Mouse (Mus musculus): ENCODE data around the gene Kank4.

DNA sequence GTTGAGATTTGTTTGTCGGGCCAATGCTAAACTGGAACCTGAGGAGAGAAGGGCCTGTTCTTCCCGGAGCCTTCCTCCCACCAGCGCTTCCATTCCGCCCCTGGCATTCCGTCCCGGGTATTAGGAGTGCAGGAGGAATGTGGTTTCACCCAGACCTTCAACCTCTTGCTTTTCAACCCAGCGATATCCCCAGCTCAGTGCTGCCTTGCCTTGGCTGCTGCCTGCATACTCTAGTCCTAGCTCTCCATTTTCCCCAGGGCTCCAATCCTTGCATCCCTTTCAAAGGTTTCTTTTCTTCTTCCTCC, 73.5 kb downstream of the Kank4 start:
- TF ChIP-seq POLR2A (IDR thresholded peaks at IDR 0.05; ENCODE audit: insufficient read depth, low read length), result no peak
- TF ChIP-seq CTCF (IDR thresholded peaks at IDR 0.05; ENCODE audit: low read depth, low read length), result no peak

Measured in ES-Bruce4 (cell line).